Mouse (Mus musculus): ENCODE measurements around the gene H2afj. TPM values are rescaled to one million over a fixed set of nuclear protein-coding genes. Genes with fewer than 3 reads are reported as not detected.

H2afj gene
- polyA plus RNA-seq, 1 experiment = 262 TPM

DNA sequence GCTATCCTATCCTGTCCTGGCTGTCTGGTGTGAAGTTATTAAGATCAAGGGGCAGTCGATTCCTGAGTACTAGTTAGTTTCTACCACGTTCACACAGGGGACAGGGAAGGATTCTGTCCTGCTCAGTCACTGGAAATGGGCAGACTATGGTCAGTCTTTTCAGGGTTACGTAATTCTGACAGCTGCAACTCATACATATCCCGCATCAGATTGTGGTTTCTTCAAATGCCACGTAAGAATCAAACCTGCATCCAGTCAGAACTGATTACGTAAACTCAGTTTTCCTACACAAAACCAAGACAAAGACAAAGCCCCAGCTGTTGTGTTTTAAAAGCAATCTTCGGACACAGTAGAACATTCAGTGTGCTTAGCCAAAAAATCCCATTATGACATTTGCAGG is 7.3 kb downstream of the H2afj start:
- Histone ChIP-seq H3K4me3 (ENCODE audit: insufficient read depth, low read depth, low read length) (no peak overlapping the region), H3K27me3 (replicated peaks; ENCODE audit: control insufficient read depth, insufficient read depth, low read length) (no peaks in the 10 kb centered on the region), H3K4me1 (ENCODE audit: control insufficient read depth, insufficient read depth, low read length) (peaks cover 13% of the 10 kb centered on the region; the same call in 1 of the 2 replicates), H3K27ac (ENCODE audit: insufficient read depth, low read depth, low read length) (no peak overlapping the region), H3K36me3 (ENCODE audit: control insufficient read depth, insufficient read depth, low read length) (peaks cover 6% of the 10 kb centered on the region)
- 91% methylated on average over 7 of the region's 7 CpGs for WGBS
- no peak for DNase-seq
- no peak for TF ChIP-seq CTCF (conservative IDR thresholded peaks at IDR 0.05; ENCODE audit: insufficient read depth, insufficient read length, low read depth, low read length)
- no peak for TF ChIP-seq POLR2A (IDR thresholded peaks at IDR 0.05; ENCODE audit: low read depth, low read length)

DNA sequence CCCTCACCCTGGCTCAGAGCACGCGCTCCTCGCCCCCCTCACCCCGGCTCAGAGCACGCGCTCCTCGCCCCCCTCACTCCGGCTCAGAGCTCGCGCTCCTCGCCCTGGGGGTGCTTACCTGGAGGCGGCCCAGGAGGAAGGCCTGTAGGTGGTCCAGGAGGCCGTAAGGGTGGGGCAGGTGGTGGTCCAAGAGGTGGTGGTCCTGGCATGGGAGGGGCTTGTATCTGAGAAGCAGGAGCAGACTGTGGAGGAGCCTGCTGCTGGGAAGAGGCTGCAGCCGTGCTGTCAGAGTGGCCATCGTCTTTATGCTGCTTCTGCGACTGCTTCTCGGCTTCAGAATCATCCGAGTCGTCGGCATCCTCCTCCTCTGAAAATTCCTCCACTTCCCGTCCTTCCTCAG is 8.8 kb downstream of the H2afj start:
- no peak overlapping the region for H3K4me3 ChIP-seq (ENCODE audit: insufficient read depth, low read depth, low read length)
- 93% methylated on average over 21 of the region's 21 CpGs for WGBS
- peaks cover 6% of the 10 kb centered on the region; the same call in 1 of the 2 replicates for H3K4me1 ChIP-seq (ENCODE audit: control insufficient read depth, insufficient read depth, low read length)
- no peak overlapping the region for H3K27ac ChIP-seq (ENCODE audit: insufficient read depth, low read depth, low read length)
- peaks cover 6% of the 10 kb centered on the region for H3K36me3 ChIP-seq (ENCODE audit: control insufficient read depth, insufficient read depth, low read length)
- H3K27me3 ChIP-seq (replicated peaks; ENCODE audit: control insufficient read depth, insufficient read depth, low read length) = no peaks in the 10 kb centered on the region
- TF ChIP-seq POLR2A (IDR thresholded peaks at IDR 0.05; ENCODE audit: low read depth, low read length) (no peak), CTCF (conservative IDR thresholded peaks at IDR 0.05; ENCODE audit: insufficient read depth, insufficient read length, low read depth, low read length) (no peak)
- DNase-seq = no peak

GRCm38 (mm10) chr6:136817549-136817948 is 9.5 kb downstream of the H2afj start:
- Histone ChIP-seq H3K27me3 (replicated peaks; ENCODE audit: control insufficient read depth, insufficient read depth, low read length) (no peaks in the 10 kb centered on the region), H3K4me1 (ENCODE audit: control insufficient read depth, insufficient read depth, low read length) (no peaks in the 10 kb centered on the region), H3K36me3 (ENCODE audit: control insufficient read depth, insufficient read depth, low read length) (peaks cover 6% of the 10 kb centered on the region), H3K4me3 (ENCODE audit: insufficient read depth, low read depth, low read length) (no peak overlapping the region), H3K27ac (ENCODE audit: insufficient read depth, low read depth, low read length) (no peak overlapping the region)
- TF ChIP-seq POLR2A (IDR thresholded peaks at IDR 0.05; ENCODE audit: low read depth, low read length) (no peak), CTCF (conservative IDR thresholded peaks at IDR 0.05; ENCODE audit: insufficient read depth, insufficient read length, low read depth, low read length) (no peak)
- no peak for DNase-seq
- 89% methylated on average over 3 of the region's 3 CpGs for WGBS

DNA sequence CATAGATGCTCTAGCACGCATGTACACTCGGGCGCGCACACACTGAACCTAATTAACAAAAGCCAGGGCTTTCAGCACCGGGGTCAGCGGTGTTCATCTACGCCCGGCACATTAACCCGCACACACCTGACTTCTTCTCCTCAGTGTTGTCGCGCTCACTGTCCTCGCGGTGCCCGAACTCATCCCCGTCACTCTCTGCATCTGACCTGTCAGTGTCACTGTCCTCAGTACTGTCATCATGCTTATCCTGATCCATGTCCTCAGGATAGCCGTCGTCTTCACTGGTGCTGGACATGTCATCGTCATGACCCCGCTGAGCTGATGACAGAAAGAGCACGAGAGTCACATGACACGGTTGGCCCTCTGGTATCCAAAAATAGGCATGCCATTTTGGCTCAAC is 12.3 kb downstream of the H2afj start:
- no peaks in the 10 kb centered on the region for H3K4me1 ChIP-seq (ENCODE audit: control insufficient read depth, insufficient read depth, low read length)
- DNase-seq = no peak
- no peaks in the 10 kb centered on the region for H3K27me3 ChIP-seq (replicated peaks; ENCODE audit: control insufficient read depth, insufficient read depth, low read length)
- TF ChIP-seq POLR2A (IDR thresholded peaks at IDR 0.05; ENCODE audit: low read depth, low read length) = no peak
- 95% methylated on average over 21 of the region's 21 CpGs for WGBS
- no peak overlapping the region for H3K27ac ChIP-seq (ENCODE audit: insufficient read depth, low read depth, low read length)
- peaks cover 9% of the 10 kb centered on the region for H3K36me3 ChIP-seq (ENCODE audit: control insufficient read depth, insufficient read depth, low read length)
- H3K4me3 ChIP-seq (ENCODE audit: insufficient read depth, low read depth, low read length) = no peak overlapping the region

- H3K27ac ChIP-seq (ENCODE audit: insufficient read depth, low read depth, low read length) = no peak overlapping the region
- WGBS = 93% methylated on average over 18 of the region's 18 CpGs
- DNase-seq = no peak
- no peak for TF ChIP-seq CTCF (conservative IDR thresholded peaks at IDR 0.05; ENCODE audit: insufficient read depth, insufficient read length, low read depth, low read length)
- TF ChIP-seq POLR2A (IDR thresholded peaks at IDR 0.05; ENCODE audit: low read depth, low read length) = no peak
- peaks cover 6% of the 10 kb centered on the region for H3K36me3 ChIP-seq (ENCODE audit: control insufficient read depth, insufficient read depth, low read length)
- no peaks in the 10 kb centered on the region for H3K27me3 ChIP-seq (replicated peaks; ENCODE audit: control insufficient read depth, insufficient read depth, low read length)
- no peak overlapping the region for H3K4me3 ChIP-seq (ENCODE audit: insufficient read depth, low read depth, low read length)
- no peaks in the 10 kb centered on the region for H3K4me1 ChIP-seq (ENCODE audit: control insufficient read depth, insufficient read depth, low read length)
Measured at GRCm38 (mm10) chr6:136821086-136821485, 13.0 kb downstream of the H2afj start.

- peaks cover 5% of the 10 kb centered on the region; the same call in 1 of the 2 replicates for H3K36me3 ChIP-seq (ENCODE audit: control insufficient read depth, insufficient read depth, low read length)
Measured at GRCm38 (mm10) chr6:136824987-136825386, 16.9 kb downstream of the H2afj start.

GRCm38 (mm10) chr6:136827116-136827515 is 19.1 kb downstream of the H2afj start:
- 7% methylated on average over 7 of the region's 7 CpGs for WGBS
- Histone ChIP-seq H3K4me1 (ENCODE audit: control insufficient read depth, insufficient read depth, low read length) (peaks cover 4% of the 10 kb centered on the region), H3K36me3 (ENCODE audit: control insufficient read depth, insufficient read depth, low read length) (peaks cover 5% of the 10 kb centered on the region; the same call in 1 of the 2 replicates), H3K27ac (ENCODE audit: insufficient read depth, low read depth, low read length) (peak overlapping the region; percentile 91), H3K4me3 (ENCODE audit: insufficient read depth, low read depth, low read length) (peak overlapping the region; percentile 85), H3K27me3 (replicated peaks; ENCODE audit: control insufficient read depth, insufficient read depth, low read length) (no peaks in the 10 kb centered on the region)
- TF ChIP-seq CTCF (conservative IDR thresholded peaks at IDR 0.05; ENCODE audit: insufficient read depth, insufficient read length, low read depth, low read length) (no peak), POLR2A (IDR thresholded peaks at IDR 0.05; ENCODE audit: low read depth, low read length) (no peak)
- DNase-seq = no peak

More at GRCm38 (mm10) chr6:136824987-136825386, 16.9 kb downstream of the H2afj start:
- DNase-seq = no peak
- 84% methylated on average over 8 of the region's 8 CpGs for WGBS
- no peaks in the 10 kb centered on the region for H3K27me3 ChIP-seq (replicated peaks; ENCODE audit: control insufficient read depth, insufficient read depth, low read length)
- TF ChIP-seq CTCF (conservative IDR thresholded peaks at IDR 0.05; ENCODE audit: insufficient read depth, insufficient read length, low read depth, low read length) = no peak
- TF ChIP-seq POLR2A (IDR thresholded peaks at IDR 0.05; ENCODE audit: low read depth, low read length) = no peak
- no peak overlapping the region for H3K27ac ChIP-seq (ENCODE audit: insufficient read depth, low read depth, low read length)
- H3K4me1 ChIP-seq (ENCODE audit: control insufficient read depth, insufficient read depth, low read length) = peaks cover 4% of the 10 kb centered on the region
- H3K4me3 ChIP-seq (ENCODE audit: insufficient read depth, low read depth, low read length) = no peak overlapping the region
